Mouse (Mus musculus) neutrophil, adult 5-6 weeks (primary cell): ENCODE measurements around the gene Agtr1b. TPM values are rescaled to one million over a fixed set of nuclear protein-coding genes. Genes with fewer than 3 reads are reported as not detected.

Experiments
- ATAC-seq: fragments of 151-379, 151-347 bp; 2 replicates; pipeline ENCODE4 v1.8.0; 2017; ENCODE audit warnings: mild to moderate bottlenecking, moderate TSS enrichment; ENCODE audit not compliant: insufficient number of reproducible peaks, poor library complexity, low FRiP score, severe bottlenecking; ENCODE audit errors: extremely low read depth
- total RNA-seq: library from RNA; stranded (forward); fragments of 200-1000 nt; gene quantifications from 2 replicates; pipeline ENCODE4 v1.2.3, GENCODE M21; 2017

Gene Agtr1b
- not detected in 2 replicates for total RNA-seq

DNA sequence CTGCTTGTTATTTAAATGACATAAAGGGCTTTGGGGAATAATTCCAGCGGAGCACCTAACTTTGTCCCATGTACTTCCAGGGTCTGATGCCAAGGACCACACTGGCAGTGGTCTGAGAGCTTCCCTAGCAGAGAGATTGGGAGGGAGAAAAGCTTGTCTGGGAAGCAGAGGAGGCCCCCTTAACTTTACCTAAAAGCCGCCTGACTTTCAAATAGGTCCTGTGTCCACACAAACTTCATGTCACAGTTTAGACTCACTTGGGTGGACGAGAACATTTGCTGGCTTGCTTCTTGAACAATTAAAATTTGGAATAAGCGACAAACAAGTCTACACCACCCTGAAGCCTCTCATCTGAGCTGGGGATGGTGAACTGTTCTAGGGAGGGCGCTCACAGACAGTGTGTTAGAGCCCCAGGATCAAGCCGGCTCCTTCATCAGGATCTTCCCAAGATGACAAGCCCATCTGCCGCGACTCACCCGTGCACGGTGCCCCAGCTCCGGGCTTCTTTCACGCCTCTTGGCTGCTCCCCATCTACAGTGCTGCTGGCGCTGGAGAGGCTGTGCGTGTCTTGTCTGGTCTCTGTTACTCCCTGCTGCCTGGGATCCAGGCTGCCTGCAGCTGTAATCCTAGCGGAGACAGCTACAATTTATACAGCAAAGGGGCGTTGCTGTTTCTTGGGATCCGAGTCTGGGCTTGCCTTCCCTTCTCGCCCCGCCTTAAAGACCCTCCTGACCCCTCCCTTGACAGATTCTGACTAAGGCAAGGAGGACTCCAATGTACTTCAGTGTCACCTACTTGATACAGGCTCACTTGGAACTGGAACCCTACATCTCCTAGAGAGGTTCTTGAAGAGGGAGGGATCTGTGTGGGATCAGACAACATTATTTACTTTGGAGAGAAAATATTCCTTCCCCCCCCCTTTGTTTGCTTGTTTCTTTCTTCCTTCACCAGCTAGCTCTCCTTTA lies at the start of gene Agtr1b:
TSS of gene Agtr1b (minus strand) at position 620 of the 965 bp plus-strand sequence.
- no peak for ATAC-seq

DNA sequence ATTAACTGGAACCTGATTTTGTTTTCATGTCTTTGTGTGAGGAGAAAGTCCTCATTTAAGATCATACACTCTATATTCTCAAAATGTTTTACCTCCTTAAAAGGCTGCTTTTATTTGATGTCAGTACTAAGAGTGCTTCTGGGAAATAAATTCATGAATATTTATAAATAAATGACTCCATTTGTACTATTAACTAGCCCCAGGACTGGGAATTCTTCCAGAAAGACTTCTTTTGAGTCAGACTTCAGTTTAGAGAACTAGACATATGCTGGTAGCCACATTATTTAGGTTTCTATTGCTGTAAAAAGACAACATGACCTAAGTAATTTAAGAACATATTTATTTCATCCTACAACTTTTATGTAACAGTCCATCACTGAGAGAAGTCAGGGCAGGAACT lies 13.4 kb downstream of the Agtr1b start:
- ATAC-seq, result no peak

DNA sequence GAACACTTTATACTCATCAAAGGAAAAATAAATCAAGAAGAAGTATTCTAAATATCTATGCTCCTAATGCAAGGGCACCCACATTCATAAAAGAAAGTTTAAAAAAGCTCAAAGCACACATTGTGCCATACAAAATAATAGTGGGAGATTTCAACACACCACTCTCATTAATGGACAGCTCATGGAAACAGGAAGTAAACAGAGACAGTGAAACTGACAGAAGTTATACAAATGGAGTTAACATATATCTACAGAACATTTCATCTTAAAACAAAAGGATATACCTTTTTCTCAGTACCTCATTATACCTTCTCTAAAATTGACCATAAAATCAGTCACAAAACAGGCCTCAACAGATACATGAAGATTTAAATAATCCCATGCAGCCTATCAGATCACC lies 18.8 kb downstream of the Agtr1b start:
- no peak for ATAC-seq

DNA sequence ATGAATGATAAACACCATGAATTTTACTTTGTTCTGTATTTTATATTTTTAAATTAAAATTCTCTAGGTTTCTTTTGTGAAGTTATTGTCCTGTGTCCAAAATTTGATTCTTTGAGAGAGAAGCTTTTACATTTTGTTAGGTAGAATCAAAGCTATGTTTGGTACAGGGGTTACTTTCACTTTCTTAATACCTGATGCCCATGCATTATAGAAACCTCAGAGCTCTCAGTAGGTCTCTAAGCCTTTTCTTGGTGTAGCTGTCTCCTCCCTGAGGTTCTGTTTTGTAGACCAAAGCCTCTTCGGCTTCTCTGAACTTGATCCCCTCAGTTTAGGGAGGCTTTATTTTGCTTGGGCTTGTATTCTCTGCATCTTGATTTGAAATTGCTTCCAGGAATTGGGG lies 26.6 kb downstream of the Agtr1b start:
- ATAC-seq, result no peak

DNA sequence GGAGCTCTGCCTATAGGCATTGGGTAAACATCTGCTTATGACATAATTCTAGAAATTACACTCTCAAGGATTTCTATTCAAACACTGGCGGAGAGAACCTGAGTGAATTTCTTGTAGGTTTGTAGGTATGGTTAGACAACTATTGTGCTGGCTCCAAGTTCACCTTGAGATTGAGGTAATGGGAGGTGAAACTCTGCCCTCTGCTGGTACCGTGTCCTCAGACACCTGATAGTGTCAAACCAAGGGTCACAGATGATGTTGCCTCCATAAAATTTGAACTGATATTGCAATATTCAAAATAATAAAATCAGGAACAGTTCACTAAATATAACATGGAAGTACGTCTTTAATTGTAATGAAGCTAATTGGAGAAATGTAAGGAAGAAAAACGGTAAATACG lies 32.3 kb downstream of the Agtr1b start:
- ATAC-seq, result no peak

DNA sequence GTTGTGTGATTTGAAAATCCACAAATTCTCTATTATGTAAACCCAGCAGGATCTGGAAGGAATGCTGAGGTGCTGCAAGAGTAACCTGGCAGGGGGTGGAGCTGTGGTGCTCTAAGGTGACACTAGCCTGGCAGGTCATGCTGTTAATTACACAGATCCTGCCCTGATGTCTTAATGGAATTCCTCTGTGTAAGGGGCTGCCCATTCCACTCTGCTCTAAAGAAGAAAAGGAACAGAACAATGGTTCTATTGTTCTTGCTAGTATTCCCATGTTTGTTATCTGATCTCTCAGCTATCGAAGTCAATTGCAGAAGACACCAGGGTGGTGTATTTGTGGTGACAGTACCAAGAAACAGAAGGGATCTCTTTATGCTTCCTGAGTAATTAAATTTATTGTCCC lies 49.7 kb downstream of the Agtr1b start:
- ATAC-seq, result no peak

DNA sequence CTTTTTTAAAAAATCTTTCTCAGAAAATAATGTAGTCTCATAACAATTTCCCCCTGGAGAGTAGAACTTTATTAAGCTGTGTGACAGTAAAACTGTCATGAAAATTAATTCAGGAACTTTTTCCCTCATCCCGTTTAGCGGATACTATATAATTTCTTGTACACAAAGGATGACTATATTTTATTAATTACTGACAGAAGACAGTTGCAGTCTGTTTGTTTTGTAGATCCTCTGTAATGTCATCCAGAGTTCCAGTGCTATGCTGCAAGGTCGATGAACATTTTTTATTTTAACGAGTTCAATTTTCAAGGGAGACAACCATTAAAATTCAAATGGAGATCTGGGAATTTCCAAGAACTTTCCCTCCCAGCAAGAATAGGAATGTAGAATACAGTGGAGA lies 57.8 kb downstream of the Agtr1b start:
- no peak for ATAC-seq

DNA sequence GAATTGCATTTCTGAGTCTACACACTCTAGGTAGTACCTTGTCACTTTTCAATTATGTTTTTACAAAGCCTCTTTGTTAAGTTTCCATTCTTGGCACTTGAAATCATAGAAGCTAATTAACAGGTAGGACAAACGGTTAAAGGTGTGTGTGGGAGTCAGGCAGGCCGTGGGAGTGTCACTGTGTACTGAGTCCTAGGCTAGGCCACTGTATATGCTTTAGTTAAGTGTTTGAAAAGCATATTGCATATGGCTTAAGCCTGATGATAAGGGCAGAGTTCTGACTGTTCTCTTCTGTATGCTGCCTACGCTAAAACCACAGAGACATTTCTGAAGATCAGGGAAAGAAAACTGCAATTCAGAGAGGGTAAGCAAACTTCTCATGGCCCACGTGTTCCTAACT lies 59.7 kb downstream of the Agtr1b start:
- no peak for ATAC-seq

DNA sequence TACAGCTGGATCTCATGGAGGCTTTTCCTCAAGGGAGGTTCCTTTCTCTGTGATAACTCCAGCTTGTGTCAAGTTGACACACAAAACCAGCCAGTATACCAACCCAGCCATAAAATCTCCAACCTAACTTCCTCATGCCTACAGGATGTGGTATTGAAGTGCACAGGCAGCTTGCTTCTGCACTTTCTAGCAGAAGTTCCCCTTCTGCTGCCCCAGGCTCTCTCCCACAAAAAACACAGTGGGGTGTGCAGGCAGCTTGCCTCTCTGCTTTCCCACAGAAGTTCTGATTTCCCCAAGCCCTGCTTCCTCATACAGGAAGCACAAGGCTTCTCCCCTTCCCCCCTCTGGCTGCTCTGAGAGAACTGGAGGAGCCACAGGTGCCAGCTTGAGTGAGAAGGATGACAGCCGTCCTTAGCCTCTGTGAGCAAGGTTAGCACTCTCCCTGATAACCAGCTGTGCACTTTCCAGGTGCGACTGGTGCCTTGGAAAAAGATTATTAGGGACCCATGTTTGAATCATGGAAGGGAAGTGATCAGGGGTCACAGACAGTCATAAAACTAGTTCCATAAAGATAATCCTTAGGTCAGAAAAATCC lies 62.1 kb downstream of the Agtr1b start:
- ATAC-seq, result no peak

DNA sequence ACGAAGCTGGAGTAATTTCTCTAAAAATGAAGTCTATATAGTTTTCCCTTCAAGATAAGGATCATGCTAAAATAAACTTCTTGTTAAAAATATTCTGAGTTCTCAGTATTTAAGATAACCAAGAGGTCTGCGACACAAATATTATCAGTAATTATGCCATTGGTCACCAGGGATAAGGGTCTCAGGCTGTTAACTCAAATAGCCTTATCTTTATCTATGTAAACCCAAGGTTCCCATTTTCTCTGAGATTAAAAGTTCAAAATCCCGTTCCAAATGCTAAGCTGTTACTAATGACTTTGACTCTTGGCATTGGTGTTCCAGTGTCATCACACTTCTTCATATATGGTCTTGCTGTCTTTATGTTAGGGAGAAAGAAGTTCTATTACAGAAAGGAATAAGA lies 71.4 kb downstream of the Agtr1b start:
- ATAC-seq, result no peak

DNA sequence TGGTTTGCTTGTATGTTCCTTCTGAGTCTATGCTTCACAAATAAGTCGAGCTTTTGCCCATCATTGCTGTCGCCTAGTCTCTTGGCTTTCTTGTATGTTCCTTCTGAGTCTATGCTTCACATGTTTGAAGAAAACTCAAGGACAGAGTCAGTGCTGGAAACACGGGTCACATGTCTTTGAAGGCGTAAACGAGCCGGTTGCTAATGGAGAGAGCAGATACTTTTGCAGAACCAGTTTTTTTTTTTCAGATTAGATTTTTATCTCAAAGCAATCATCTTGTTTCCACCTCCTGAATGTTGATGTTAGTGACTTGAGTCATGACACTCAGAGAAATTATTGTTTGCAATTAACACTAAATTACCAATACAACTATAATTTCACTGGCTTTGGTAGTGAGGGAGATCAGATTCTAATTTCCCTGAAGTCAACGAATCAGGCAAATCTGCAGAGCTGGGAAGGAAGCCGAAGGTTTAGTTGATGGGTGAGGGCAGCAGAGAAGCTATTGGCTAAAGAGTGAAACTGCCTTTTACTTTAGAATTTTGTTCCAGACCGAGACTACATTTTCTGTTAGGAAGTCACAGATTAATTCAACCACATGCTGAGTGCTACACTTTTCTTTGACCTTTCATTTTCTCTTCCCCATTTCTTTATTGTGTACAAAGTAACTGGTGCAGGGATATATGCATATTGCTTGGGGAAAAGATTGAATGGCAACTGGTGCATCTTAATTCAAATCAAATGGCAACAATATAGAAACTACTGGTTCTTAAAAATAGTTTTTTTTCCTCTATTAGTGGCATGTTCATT lies 72.2 kb downstream of the Agtr1b start:
- ATAC-seq, result no peak

DNA sequence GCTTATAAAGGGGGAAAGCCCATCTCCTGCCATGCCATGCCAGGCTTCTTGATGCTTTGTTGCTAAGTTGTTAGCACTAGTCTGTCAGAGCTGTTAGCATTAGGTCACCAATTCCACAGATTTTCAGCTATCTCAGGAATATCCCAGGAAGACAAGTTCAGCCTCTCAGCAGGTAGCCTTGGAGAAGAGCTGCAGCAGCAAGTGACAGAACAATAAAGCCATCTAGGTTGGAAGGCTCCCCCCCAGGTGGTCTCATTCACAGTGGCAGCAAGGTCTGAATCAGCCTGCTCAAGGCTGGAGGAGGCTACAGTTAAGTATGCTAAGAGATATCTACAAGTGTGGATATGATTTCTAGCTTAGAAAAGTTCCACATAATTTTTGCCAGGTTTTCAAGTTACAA lies 75.6 kb downstream of the Agtr1b start:
- ATAC-seq, result no peak

DNA sequence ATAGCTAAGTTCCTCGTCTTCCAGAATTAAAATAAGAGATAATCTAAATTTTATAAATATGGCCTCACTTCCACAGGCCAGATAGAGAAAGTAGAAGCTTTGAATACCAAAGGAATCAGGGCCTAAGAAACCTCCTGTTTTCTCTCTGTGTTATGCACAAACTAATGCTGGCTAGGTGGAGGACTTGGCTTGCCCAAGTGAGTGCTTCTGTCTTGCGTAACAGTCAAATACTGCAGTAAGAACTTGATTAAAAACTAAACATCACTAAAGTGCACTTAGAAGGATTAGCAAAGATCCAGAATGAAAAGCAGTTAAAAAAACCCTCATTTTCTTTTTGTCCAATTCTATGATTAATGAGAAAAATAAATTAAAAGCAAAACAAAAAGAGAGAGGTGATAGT lies 78.2 kb downstream of the Agtr1b start:
- no peak for ATAC-seq

DNA sequence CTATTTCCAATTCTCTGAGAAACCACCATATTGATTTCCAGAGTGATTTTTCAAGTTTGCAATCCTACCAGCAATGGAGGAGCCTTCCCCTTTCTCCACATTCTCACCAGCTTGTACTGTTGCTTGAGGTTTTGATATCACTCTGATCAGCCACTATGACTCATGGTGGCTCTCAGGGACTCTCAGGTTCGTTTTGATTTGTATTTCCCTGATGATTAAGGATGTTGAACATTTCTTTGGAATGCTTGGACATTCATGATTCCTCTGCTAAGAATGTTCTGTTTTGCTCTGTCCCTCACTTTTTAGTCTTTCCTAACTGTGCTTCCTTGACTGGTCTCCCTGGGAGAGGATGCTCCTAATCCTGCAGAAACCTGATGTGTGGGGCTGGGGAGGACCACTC lies 85.2 kb downstream of the Agtr1b start:
- ATAC-seq, result no peak

DNA sequence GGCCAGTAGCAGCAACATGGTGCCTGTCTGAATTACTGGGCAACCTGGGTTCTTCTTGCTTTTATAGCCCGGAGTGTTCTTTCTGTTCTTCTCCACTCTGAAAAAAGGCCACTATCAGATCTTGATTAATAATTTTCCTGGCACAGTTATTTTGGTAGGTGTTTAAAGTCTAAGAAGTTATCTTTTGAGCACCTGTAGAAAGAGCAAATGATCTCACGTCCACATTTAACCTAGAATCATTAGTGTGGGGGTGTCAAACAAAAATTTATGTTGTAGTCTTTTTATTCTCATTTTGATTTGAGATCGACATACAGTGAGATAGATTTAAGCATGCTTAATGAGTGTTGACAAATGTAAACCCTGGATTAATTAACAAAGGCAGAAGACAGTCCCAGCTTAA lies 91.3 kb downstream of the Agtr1b start, which contains the start of gene Cpb1:
TSS of gene Cpb1 (minus strand) at position 101 of the 400 bp plus-strand sequence.
- no peak for ATAC-seq

Other genes starting within 250 kb of the Agtr1b start
- gene Gyg, start 211.9 kb downstream of the Agtr1b start, total RNA-seq, result 21.6 and 27.8 TPM in 2 replicates
- gene Cpa3, start 125.0 kb downstream of the Agtr1b start, total RNA-seq, result 1.2 and 3.6 TPM in 2 replicates
- gene Cpb1, start 91.4 kb downstream of the Agtr1b start, total RNA-seq, result not detected in 2 replicates